Mouse (Mus musculus): Measurements from ENCODE around the gene Uhrf1. TPM values are rescaled to one million over a fixed set of nuclear protein-coding genes. Genes with fewer than 3 reads are reported as not detected.

Gene Uhrf1
- polyA plus RNA-seq, 1 experiment, result 29.3 TPM

DNA sequence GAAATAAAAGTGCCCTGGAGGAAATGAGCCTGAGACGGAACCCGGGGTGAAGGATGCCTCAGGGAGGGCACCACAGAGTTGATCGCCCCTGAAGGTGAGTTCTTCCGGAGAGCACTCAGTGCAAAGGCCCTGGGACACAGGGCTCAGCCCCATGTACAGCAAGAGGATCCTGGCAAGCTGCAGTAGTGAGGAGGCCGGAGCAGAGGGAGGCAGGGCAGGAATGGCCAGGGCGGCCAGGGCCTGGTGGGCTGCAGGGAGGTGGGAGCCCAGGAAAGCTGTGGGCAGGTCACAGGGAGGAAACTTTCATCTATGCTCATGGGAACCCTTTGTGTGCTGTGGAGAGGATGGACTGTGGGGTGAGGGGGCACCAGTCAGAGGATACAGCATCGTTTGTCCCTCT, 29.6 kb upstream of the Uhrf1 start:
- Histone ChIP-seq H3K4me1 (ENCODE audit: control insufficient read depth, insufficient read depth, low read length) (peaks cover 34% of the 10 kb centered on the region), H3K4me3 (ENCODE audit: insufficient read depth, low read length) (no peak overlapping the region), H3K27ac (ENCODE audit: insufficient read depth, low read depth, low read length) (no peak overlapping the region)
- TF ChIP-seq CTCF (IDR thresholded peaks at IDR 0.05; ENCODE audit: low read depth, low read length), result no peak
- no peak for TF ChIP-seq POLR2A (IDR thresholded peaks at IDR 0.05; ENCODE audit: borderline replicate concordance, low read depth, low read length)

DNA sequence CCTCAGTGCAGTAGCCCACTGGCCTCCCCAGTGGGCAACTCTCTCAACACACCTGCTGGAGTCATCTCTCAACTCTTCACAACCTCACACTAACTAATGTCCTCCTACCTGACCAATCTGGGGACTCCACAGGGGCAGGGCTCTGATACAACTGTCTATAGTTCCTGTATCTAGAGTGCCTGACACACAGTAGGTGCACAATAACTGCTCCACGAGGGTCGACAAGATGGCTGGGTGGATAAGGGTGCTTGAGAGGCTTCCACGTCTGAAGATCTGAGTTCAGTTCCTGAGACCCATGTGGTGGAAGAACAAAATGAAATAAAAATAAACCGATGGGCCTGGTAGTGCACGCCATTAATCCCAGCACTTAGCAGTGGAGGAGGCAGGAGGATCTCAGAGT, 29.1 kb upstream of the Uhrf1 start:
- peaks cover 35% of the 10 kb centered on the region for H3K4me1 ChIP-seq (ENCODE audit: control insufficient read depth, insufficient read depth, low read length)
- H3K27ac ChIP-seq (ENCODE audit: insufficient read depth, low read depth, low read length), result no peak overlapping the region
- H3K4me3 ChIP-seq (ENCODE audit: insufficient read depth, low read length), result no peak overlapping the region
- no peak for TF ChIP-seq CTCF (IDR thresholded peaks at IDR 0.05; ENCODE audit: low read depth, low read length)
- no peak for TF ChIP-seq POLR2A (IDR thresholded peaks at IDR 0.05; ENCODE audit: borderline replicate concordance, low read depth, low read length)

DNA sequence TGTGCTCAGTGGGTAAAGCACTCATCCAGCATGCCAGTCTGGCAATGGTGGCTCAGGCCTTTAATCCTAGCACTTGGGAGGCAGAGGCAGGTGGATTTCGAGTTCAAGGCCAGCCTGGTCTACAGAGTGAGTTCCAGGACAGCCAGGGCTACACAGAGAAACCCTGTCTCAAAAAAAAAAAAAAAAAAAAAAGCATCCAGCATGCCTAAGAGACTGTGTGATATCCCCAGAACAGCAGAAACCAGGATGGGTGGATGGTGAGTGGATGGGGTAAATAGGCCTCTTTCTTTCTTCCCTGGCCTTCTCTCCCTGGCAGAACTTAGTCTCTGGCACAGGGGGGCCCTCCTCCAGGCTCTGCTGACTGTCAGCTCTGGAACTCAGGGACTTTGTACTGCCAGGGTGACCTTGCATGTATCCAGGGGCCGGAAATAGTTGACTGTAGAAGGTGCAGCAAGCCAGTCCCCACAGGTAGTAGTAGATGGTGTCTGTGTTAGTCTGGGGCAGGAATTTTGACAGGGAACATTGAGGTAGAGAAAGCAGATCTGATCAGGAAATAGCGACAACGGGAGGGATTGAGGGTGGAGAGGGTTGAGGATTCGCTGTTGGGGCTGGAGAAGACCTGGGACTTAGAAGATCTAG, 27.2 kb upstream of the Uhrf1 start:
- Histone ChIP-seq H3K27ac (ENCODE audit: insufficient read depth, low read depth, low read length) (peak overlapping the region; percentile 66), H3K4me3 (ENCODE audit: insufficient read depth, low read length) (peak overlapping the region; percentile 82), H3K4me1 (ENCODE audit: control insufficient read depth, insufficient read depth, low read length) (peaks cover 35% of the 10 kb centered on the region)
- TF ChIP-seq CTCF (IDR thresholded peaks at IDR 0.05; ENCODE audit: low read depth, low read length) (no peak), POLR2A (IDR thresholded peaks at IDR 0.05; ENCODE audit: borderline replicate concordance, low read depth, low read length) (no peak)

DNA sequence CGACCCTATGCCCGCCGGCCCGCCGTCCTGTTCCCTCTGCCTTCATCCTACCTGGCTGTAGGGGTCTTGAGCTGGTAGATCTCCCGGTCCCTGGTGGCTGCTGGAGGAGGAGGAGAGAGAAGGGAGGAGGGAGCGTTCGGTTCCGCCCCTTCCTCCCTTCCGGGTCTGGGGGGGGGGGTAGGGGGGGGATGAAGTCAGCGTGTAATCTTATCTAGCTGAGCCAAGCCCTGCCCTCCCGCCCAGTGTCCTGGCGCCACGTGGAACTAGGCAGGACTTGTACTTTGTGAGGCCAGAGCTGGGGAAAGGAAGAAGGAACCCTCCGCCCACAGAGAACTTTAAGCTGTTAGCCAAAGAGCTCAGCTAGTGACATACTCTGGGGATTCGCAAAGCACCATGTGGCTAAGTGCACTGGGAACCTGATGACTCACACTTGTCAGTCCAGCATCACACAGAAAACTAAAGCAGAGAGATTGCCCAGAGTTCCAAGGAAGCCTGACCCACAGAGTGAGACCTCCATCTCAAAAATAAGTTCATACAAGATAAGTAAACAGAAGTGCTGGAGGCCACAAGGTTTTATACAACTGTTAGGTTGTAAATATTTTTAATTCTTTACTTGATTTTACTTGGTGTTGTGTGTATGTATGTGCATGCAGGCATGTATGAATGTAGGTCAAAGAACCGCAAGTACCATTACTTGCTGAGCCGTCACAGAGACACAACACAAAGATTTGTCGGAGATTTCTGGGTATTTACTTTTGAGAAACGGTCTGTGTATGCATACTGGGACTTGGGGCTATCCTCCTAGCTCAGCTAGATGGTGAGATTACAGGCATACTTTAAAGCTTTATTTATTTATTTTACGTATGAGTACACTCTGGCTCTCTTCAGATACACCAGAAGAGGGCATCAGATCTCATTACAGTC, 26.2 kb upstream of the Uhrf1 start, which contains the start of gene Ticam1:
Gene Ticam1, minus strand, starts transcription at position 144 of the 924 bp plus-strand sequence.
- TF ChIP-seq CTCF (IDR thresholded peaks at IDR 0.05; ENCODE audit: low read depth, low read length), result no peak
- no peak; the same call in 1 of the 2 replicates for TF ChIP-seq POLR2A (IDR thresholded peaks at IDR 0.05; ENCODE audit: borderline replicate concordance, low read depth, low read length)
- peaks cover 35% of the 10 kb centered on the region for H3K4me1 ChIP-seq (ENCODE audit: control insufficient read depth, insufficient read depth, low read length)
- H3K27ac ChIP-seq (ENCODE audit: insufficient read depth, low read depth, low read length), result peak within 1 kb of the TSS; percentile 66
- H3K4me3 ChIP-seq (ENCODE audit: insufficient read depth, low read length), result peak within 1 kb of the TSS; percentile 82

DNA sequence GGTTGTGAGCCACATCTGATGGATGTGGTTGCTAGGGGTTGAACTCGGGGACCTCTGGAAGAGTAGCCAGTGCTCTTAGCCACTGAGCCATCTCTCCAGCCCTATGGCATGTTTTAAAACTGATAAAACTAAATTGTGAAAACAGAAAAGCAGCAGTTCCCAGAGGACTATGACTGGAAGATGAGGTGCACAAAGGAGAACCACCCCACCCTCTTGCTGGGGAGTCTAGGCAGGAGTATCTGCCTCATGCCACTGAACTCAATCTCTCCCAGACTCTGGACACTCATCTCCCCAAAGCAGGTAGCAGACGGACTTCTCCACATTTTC, 25.6 kb upstream of the Uhrf1 start:
- Histone ChIP-seq H3K4me3 (ENCODE audit: insufficient read depth, low read length) (no peak overlapping the region), H3K27ac (ENCODE audit: insufficient read depth, low read depth, low read length) (peak overlapping the region; percentile 42; the same call in 1 of the 2 replicates), H3K4me1 (ENCODE audit: control insufficient read depth, insufficient read depth, low read length) (peaks cover 34% of the 10 kb centered on the region)

DNA sequence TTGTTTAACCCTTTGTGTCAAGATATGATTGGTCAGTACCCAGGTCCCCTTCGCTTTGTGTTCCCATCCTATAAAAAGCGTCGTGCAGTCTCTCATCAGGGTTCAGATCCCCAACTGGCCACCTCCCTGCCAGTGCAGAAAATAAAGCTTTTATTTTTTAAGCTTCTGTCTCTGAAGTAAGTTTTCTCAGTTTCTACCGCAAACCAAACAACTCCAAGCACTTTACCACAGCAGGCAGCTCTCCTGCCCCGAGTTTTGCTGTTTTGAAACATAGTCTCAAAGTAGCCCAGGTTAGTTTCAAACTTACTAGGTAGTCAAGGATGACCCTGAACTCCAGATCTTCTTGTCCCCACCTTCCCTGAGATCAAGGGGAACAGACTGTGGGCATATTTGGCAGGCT, 24.8 kb upstream of the Uhrf1 start:
- peaks cover 26% of the 10 kb centered on the region for H3K4me1 ChIP-seq (ENCODE audit: control insufficient read depth, insufficient read depth, low read length)
- TF ChIP-seq POLR2A (IDR thresholded peaks at IDR 0.05; ENCODE audit: borderline replicate concordance, low read depth, low read length) (no peak), CTCF (IDR thresholded peaks at IDR 0.05; ENCODE audit: low read depth, low read length) (no peak)
- no peak overlapping the region for H3K27ac ChIP-seq (ENCODE audit: insufficient read depth, low read depth, low read length)
- H3K4me3 ChIP-seq (ENCODE audit: insufficient read depth, low read length), result no peak overlapping the region

More for the DNA sequence above, 25.6 kb upstream of the Uhrf1 start:
- TF ChIP-seq POLR2A (IDR thresholded peaks at IDR 0.05; ENCODE audit: borderline replicate concordance, low read depth, low read length), result no peak
- no peak for TF ChIP-seq CTCF (IDR thresholded peaks at IDR 0.05; ENCODE audit: low read depth, low read length)

DNA sequence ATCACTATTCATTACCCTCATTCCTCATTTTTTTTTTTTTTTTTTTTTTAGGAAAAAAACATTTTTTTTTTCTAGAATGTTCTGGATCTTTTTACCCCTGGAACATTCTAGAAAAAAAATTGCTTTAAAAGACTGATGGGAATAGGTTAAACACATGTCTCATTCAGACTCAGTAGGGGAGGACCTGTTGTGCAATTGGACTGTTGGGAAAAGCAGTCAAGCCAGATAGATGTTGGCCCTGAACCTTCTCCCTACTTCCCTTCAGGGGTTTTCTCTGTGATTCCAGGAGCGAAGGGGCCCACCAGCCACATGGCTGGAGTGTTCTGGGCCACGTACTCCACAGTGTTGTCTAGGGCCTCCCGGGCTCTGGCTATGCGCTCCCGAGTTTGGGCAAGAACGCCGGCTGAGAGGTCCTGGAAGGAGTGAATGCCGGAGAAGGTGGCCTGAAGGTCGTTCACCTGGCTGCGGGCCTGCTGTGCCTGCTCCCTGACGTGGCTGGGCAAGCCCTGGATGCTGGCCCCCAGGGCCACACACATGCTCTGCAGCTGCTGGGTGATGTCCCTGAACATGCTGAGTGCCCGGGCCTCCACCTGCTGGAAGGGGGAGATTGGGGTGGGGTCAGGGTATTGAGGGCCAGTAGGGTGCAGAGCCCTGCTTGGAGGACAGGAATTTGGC, 23.5 kb upstream of the Uhrf1 start:
- no peak overlapping the region for H3K4me3 ChIP-seq (ENCODE audit: insufficient read depth, low read length)
- no peak overlapping the region for H3K27ac ChIP-seq (ENCODE audit: insufficient read depth, low read depth, low read length)
- peaks cover 15% of the 10 kb centered on the region for H3K4me1 ChIP-seq (ENCODE audit: control insufficient read depth, insufficient read depth, low read length)
- TF ChIP-seq POLR2A (IDR thresholded peaks at IDR 0.05; ENCODE audit: borderline replicate concordance, low read depth, low read length) (no peak), CTCF (IDR thresholded peaks at IDR 0.05; ENCODE audit: low read depth, low read length) (no peak)

DNA sequence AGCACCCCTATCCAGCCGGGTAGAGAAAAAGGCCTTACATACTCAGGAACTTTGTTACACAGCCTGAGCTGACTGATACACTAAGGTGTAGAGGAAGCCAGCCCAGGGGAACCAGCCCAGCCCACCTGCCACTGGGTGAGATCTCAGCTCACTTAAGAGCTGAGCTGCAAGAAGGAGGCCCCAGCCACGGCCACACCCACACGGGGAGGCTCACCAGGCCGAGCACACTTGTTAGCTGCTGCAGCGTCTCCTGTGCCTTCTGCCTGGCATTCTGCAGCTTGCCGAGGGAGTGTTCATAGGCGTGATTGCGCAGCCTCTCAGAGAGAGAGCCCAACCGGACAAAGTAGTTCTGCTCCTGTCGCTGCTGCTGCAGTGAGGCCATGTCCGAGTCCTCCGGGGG, 21.9 kb upstream of the Uhrf1 start:
- peaks cover 15% of the 10 kb centered on the region for H3K4me1 ChIP-seq (ENCODE audit: control insufficient read depth, insufficient read depth, low read length)
- H3K27ac ChIP-seq (ENCODE audit: insufficient read depth, low read depth, low read length), result no peak overlapping the region
- H3K4me3 ChIP-seq (ENCODE audit: insufficient read depth, low read length), result no peak overlapping the region
- TF ChIP-seq POLR2A (IDR thresholded peaks at IDR 0.05; ENCODE audit: borderline replicate concordance, low read depth, low read length) (no peak), CTCF (IDR thresholded peaks at IDR 0.05; ENCODE audit: low read depth, low read length) (no peak)

DNA sequence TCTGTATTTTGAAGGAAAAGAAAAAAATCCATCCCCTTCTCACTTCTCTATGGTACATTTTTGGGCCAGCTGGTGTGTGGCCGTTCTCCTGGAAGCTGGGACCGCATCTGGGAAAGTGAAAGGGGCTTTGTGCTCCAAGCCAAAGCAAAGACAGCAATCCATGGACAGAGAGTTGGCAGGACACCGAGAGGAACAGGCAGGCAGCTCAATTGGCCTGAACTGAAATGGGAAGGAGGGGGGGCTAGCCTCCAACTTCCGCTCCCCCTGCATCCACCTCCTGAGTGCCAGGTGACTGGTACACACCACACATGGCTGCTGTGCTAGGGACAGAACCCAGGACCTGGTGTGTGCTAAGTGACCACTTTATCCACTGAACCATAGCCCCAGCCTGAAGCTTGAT, 20.3 kb upstream of the Uhrf1 start:
- H3K4me1 ChIP-seq (ENCODE audit: control insufficient read depth, insufficient read depth, low read length), result peaks cover 15% of the 10 kb centered on the region
- no peak overlapping the region for H3K4me3 ChIP-seq (ENCODE audit: insufficient read depth, low read length)
- H3K27ac ChIP-seq (ENCODE audit: insufficient read depth, low read depth, low read length), result no peak overlapping the region
- no peak for TF ChIP-seq POLR2A (IDR thresholded peaks at IDR 0.05; ENCODE audit: borderline replicate concordance, low read depth, low read length)
- no peak for TF ChIP-seq CTCF (IDR thresholded peaks at IDR 0.05; ENCODE audit: low read depth, low read length)
